9 mouse cellular contexts compared by ENCODE assay signal in genomic region chr12:21318143-21318895, GRCm38 (mm10). TPM values are rescaled to one million over a fixed set of nuclear protein-coding genes. Genes with fewer than 3 reads are reported as not detected.
DNase-seq lines count a peak whose midpoint lies in the region; ATAC-seq and TF ChIP-seq lines count a peak whose summit lies in the region.
"Had no signal": no experiment of that assay in that cellular context is flagged by ENCODE, and none has a peak within 500 bp of the region (broad histone marks: within the 10 kb centered on the region; RNA-seq: fewer than 3 reads in every experiment).

No protein-coding gene starts in this region.

- intact Hi-C loops in heart, postnatal 14 days (cut with DNase I): loop anchor here (5.0 kb wide), 1 partner anchor 54 kb away; the partner anchor contains the start of gene Adam17

- H3K9ac ChIP-seq in limb, embryonic 14.5 days (ENCODE audit: low read depth, low read length, severe bottlenecking): no peak overlapping the region
- H3K9ac ChIP-seq: neural tube, embryonic 13.5 days had no signal

- TF ChIP-seq POLR2A in limb, embryonic 14.5 days (IDR thresholded peaks at IDR 0.05; ENCODE audit: borderline replicate concordance, extremely low read depth, insufficient read depth, insufficient read length): no peak

- 76% methylated on average over 12 of the region's 12 CpGs for WGBS in limb, embryonic 14.5 days

- no peaks in the 10 kb centered on the region for H3K27me3 ChIP-seq in limb, embryonic 14.5 days (ENCODE audit: control insufficient read depth, insufficient read depth, low read length)
- H3K27me3 ChIP-seq: neural tube, embryonic 13.5 days had no signal

- H3K9me3 ChIP-seq in limb, embryonic 14.5 days (ENCODE audit: control insufficient read depth, low read length): no peaks in the 10 kb centered on the region
- H3K9me3 ChIP-seq: neural tube, embryonic 13.5 days had no signal

- H3K27ac ChIP-seq in limb, embryonic 14.5 days (replicated peaks; ENCODE audit: low read depth, low read length): no peak overlapping the region
- H3K27ac ChIP-seq: neural tube, embryonic 13.5 days had no signal

- no peak for ATAC-seq in limb, embryonic 14.5 days (ENCODE audit: low FRiP score, low read depth)

- H3K36me3 ChIP-seq in limb, embryonic 14.5 days (ENCODE audit: control insufficient read depth, insufficient read depth, low read length): peaks cover 49% of the 10 kb centered on the region

- 0 out of 2 replicates have a peak, but pooled peaks cover 3% of the 10 kb centered on the region for H3K4me1 ChIP-seq in limb, embryonic 14.5 days (ENCODE audit: control insufficient read depth, insufficient read depth, low read length)

- no peak overlapping the region for H3K4me3 ChIP-seq in limb, embryonic 14.5 days (replicated peaks; ENCODE audit: low read length)
- H3K4me3 ChIP-seq: neural tube, embryonic 13.5 days had no signal

- H3K4me2 ChIP-seq in limb, embryonic 14.5 days (replicated peaks; ENCODE audit: low read depth, low read length, severe bottlenecking): no peak overlapping the region

- peak; percentile 60 for DNase-seq in layer of hippocampus, adult 11-12 months (ENCODE audit: low spot score)
- DNase-seq in layer of hippocampus, adult 9-10 months (ENCODE audit: low spot score): no peak
- peak; percentile 81 for DNase-seq in R1 (ENCODE audit: low read depth, low spot score)
- DNase-seq in cerebellum, postnatal 14 days: peak; percentile 79 to 85
- peak; percentile 70 to 72 for DNase-seq in heart, postnatal 14 days
- peak; percentile 26 for DNase-seq in limb, embryonic 14.5 days (ENCODE audit: low spot score)
- DNase-seq in retina, adult 2 months (ENCODE audit: low read depth, low spot score): peak; percentile 22
- DNase-seq in thymus, postnatal 36 days: peak; percentile 80 to 81

RNA-seq across cellular contexts. Expression of gene Iah1, which starts 2.1 kb away (rescaled TPM):
- 10 to 100 TPM; 23.0 to 23.3 TPM for total RNA-seq in heart, postnatal 14 days (2021)
- polyA plus RNA-seq in limb, embryonic 14.5 days (2012; rRNA removed): 52.9 and 55.4 TPM in 2 replicates
- polyA plus RNA-seq in limb, embryonic 14.5 days (2014; fragmentation: Nextera tagmentation; extraction: Ambion mirVana): 45.6 and 51.1 TPM in 2 replicates

RNA-seq across cellular contexts. Expression of gene Itgb1bp1, which starts 32.2 kb away (rescaled TPM):
- 10 to 100 TPM; 34.6 to 43.8 TPM for total RNA-seq in heart, postnatal 14 days (2021)
- polyA plus RNA-seq in limb, embryonic 14.5 days (2012; rRNA removed): 22.3 and 27.4 TPM in 2 replicates
- 52.1 and 62.6 TPM in 2 replicates for polyA plus RNA-seq in limb, embryonic 14.5 days (2014; fragmentation: Nextera tagmentation; extraction: Ambion mirVana)

RNA-seq across cellular contexts. Expression of gene Cpsf3, which starts 33.1 kb away (rescaled TPM):
- total RNA-seq in heart, postnatal 14 days (2021): 10 to 100 TPM; 36.1 to 37.5 TPM
- polyA plus RNA-seq in limb, embryonic 14.5 days (2012; rRNA removed): 66.2 and 70.0 TPM in 2 replicates
- polyA plus RNA-seq in limb, embryonic 14.5 days (2014; fragmentation: Nextera tagmentation; extraction: Ambion mirVana): 98.7 and 100 TPM in 2 replicates

RNA-seq across cellular contexts. Expression of gene Adam17, which starts 55.1 kb away (rescaled TPM):
- 10 to 100 TPM; 48.4 to 63.3 TPM for total RNA-seq in heart, postnatal 14 days (2021)
- 34.7 and 36.9 TPM in 2 replicates for polyA plus RNA-seq in limb, embryonic 14.5 days (2012; rRNA removed)
- polyA plus RNA-seq in limb, embryonic 14.5 days (2014; fragmentation: Nextera tagmentation; extraction: Ambion mirVana): 40.7 and 41.8 TPM in 2 replicates
